Mouse (Mus musculus): ENCODE results near the gene Lypd6b.

The Lypd6b gene

GRCm38 (mm10) chr2:49860219-49860962, 72.9 kb downstream of the Lypd6b start:
- in situ Hi-C loops (cut with MboI; ENCODE audit: unreplicated experiment in 2 of 2): no loop called here

GRCm38 (mm10) chr2:49860969-49861592, 73.6 kb downstream of the Lypd6b start:
- in situ Hi-C loops (cut with MboI; ENCODE audit: unreplicated experiment in 2 of 2): no loop called here

- in situ Hi-C loops (cut with MboI; ENCODE audit: unreplicated experiment in 2 of 2): no loop called here
These were observed 74.2 kb downstream of the Lypd6b start for GRCm38 (mm10) chr2:49861658-49862057.

- in situ Hi-C loops (cut with MboI; ENCODE audit: unreplicated experiment in 2 of 2): no loop called here
These were observed 80.8 kb downstream of the Lypd6b start for GRCm38 (mm10) chr2:49868116-49868858.

- in situ Hi-C loops (cut with MboI; ENCODE audit: unreplicated experiment in 2 of 2): no loop called here
These were observed 81.6 kb downstream of the Lypd6b start for GRCm38 (mm10) chr2:49869044-49869443.

GRCm38 (mm10) chr2:49869782-49870514, 82.5 kb downstream of the Lypd6b start:
- in situ Hi-C loops (cut with MboI; ENCODE audit: unreplicated experiment in 2 of 2): no loop called here

- in situ Hi-C loops (cut with MboI; ENCODE audit: unreplicated experiment in 2 of 2): no loop called here
These were observed 83.5 kb downstream of the Lypd6b start for GRCm38 (mm10) chr2:49871012-49871411.

- in situ Hi-C loops (cut with MboI; ENCODE audit: unreplicated experiment in 2 of 2): no loop called here
These were observed 93.0 kb downstream of the Lypd6b start for GRCm38 (mm10) chr2:49880507-49880906.

- in situ Hi-C loops (cut with MboI; ENCODE audit: unreplicated experiment in 2 of 2): no loop called here
These were observed 93.5 kb downstream of the Lypd6b start for GRCm38 (mm10) chr2:49881002-49881401.

GRCm38 (mm10) chr2:49882461-49882860, 95.0 kb downstream of the Lypd6b start:
- in situ Hi-C loops (cut with MboI; ENCODE audit: unreplicated experiment in 2 of 2): no loop called here

- in situ Hi-C loops (cut with MboI; ENCODE audit: unreplicated experiment in 2 of 2): no loop called here
These were observed 96.5 kb downstream of the Lypd6b start for GRCm38 (mm10) chr2:49883990-49884389.

GRCm38 (mm10) chr2:49886209-49886608, 98.7 kb downstream of the Lypd6b start:
- in situ Hi-C loops (cut with MboI; ENCODE audit: unreplicated experiment in 2 of 2): no loop called here

- in situ Hi-C loops (cut with MboI; ENCODE audit: unreplicated experiment in 2 of 2): no loop called here
These were observed 100.9 kb downstream of the Lypd6b start for GRCm38 (mm10) chr2:49888346-49888745.

- in situ Hi-C loops (cut with MboI; ENCODE audit: unreplicated experiment in 2 of 2): no loop called here
These were observed 103.2 kb downstream of the Lypd6b start for GRCm38 (mm10) chr2:49890727-49891126.

- in situ Hi-C loops (cut with MboI; ENCODE audit: unreplicated experiment in 2 of 2): no loop called here
These were observed 122.4 kb downstream of the Lypd6b start for GRCm38 (mm10) chr2:49909838-49910407.

GRCm38 (mm10) chr2:49911296-49912034, 124.0 kb downstream of the Lypd6b start:
- in situ Hi-C loops (cut with MboI; ENCODE audit: unreplicated experiment in 2 of 2): no loop called here

- in situ Hi-C loops (cut with MboI; ENCODE audit: unreplicated experiment in 2 of 2): no loop called here
These were observed 124.9 kb downstream of the Lypd6b start for GRCm38 (mm10) chr2:49912261-49912895.

GRCm38 (mm10) chr2:49917489-49917888, 130.0 kb downstream of the Lypd6b start:
- in situ Hi-C loops (cut with MboI; ENCODE audit: unreplicated experiment in 2 of 2): no loop called here

- in situ Hi-C loops (cut with MboI; ENCODE audit: unreplicated experiment in 2 of 2): no loop called here
These were observed 130.6 kb downstream of the Lypd6b start for GRCm38 (mm10) chr2:49918132-49918531.

Measured in v-Abl transformed pro-B cells (cell line).